Mouse (Mus musculus) spleen, adult 2 months (tissue): ENCODE data around the gene Vars.

Experiments
- CTCF ChIP-seq: fragments of 200-500 bp; IDR thresholded peaks from 2 replicates; pipeline ENCODE4 v1.5.1; 2011; ENCODE audit warnings: mild to moderate bottlenecking, inconsistent platforms; ENCODE audit not compliant: insufficient read depth, insufficient read length, insufficient replicate concordance; ENCODE audit errors: extremely low read depth
- POLR2A ChIP-seq: fragments of 200-500 bp; IDR thresholded peaks from 2 replicates; pipeline ENCODE4 v1.6.1; 2011; ENCODE audit warnings: low read depth, low read length, inconsistent platforms

DNA sequence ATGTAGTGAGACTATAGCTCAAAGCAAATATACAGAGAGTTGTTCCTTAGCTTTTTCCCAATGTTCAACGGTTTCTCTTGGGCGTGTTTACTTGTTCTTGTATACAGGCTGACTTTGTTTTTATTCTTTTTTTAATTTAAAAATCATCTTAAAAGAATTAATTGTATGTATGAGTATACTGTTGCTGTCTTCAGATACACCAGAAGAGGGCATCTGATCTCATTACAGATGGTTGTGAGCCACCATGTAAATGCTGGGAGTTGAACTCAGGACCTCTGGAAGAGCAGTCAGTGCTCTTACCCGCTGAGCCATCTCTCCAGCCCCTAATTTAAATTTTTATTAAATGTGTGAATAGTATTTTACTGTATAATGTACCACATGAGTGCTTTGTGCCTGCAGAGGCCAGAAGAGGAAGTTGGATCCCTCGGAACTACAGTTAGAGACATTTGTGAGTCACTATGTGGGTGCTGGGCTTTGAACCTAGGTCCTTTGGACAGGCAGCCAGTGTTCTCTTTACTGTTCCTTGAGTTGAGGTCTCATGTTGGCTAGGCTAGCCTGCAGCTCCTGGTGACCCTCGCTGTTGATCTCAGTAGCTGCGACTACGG, 6.7 kb downstream of the Vars start:
- TF ChIP-seq POLR2A (no peak), CTCF (no peak)
